Mouse (Mus musculus) hindbrain, embryonic 10.5 days (tissue): ENCODE results near the gene D630039A03Rik. TPM values are rescaled to one million over a fixed set of nuclear protein-coding genes. Genes with fewer than 3 reads are reported as not detected.
A peak's percentile ranks its signal among the peaks of the same experiment; 100 is the strongest.

Source experiments
- DNase-seq: peaks from one replicate; pipeline ENCODE4 v3.0.0-alpha.2; 2017; ENCODE audit warnings: low spot score
- H3K27ac ChIP-seq: fragments of 300-500 bp; sonication (generic); 2 replicates; pipeline ENCODE4 v1.5.1; 2016; ENCODE audit warnings: mild to moderate bottlenecking, moderate library complexity
- H3K27me3 ChIP-seq: fragments of 300-500 bp; sonication (generic); 2 replicates; pipeline ENCODE4 v1.6.1; 2016; ENCODE audit warnings: mild to moderate bottlenecking; ENCODE audit not compliant: poor library complexity, insufficient read depth, severe bottlenecking
- H3K36me3 ChIP-seq: fragments of 300-500 bp; sonication (generic); 2 replicates; pipeline ENCODE4 v1.6.1; 2016; ENCODE audit warnings: mild to moderate bottlenecking, moderate library complexity
- H3K4me1 ChIP-seq: fragments of 300-500 bp; sonication (generic); replicated peaks from 2 replicates; pipeline ENCODE4 v1.6.1; 2016; ENCODE audit warnings: mild to moderate bottlenecking
- H3K4me3 ChIP-seq: fragments of 300-500 bp; sonication (generic); 2 replicates; pipeline ENCODE4 v1.5.1; 2016; ENCODE audit warnings: mild to moderate bottlenecking, moderate library complexity
- H3K9me3 ChIP-seq: fragments of 300-500 bp; sonication (generic); 2 replicates; pipeline ENCODE4 v1.6.1; 2016; ENCODE audit warnings: mild to moderate bottlenecking, moderate library complexity
- WGBS: fragments of 180-500 bp; shearing (Covaris S2); methylation state at CpG from one replicate; pipeline ENCODE4 v1.1.7; 2016; 5-methylcytosine and 5-hydroxymethylcytosine counted together
- polyA plus RNA-seq: library from polyadenylated mRNA; unstranded; fragments of >200 nt; fragmentation: Nextera tagmentation; extraction: Ambion mirVana; gene quantifications from 2 replicates; pipeline ENCODE4 v1.2.1, GENCODE M21; 2016

D630039A03Rik gene
- polyA plus RNA-seq, 1 experiment from 2014 or later = 0.24 TPM

GRCm38 (mm10) chr4:57952416-57952815 is 36.3 kb upstream of the D630039A03Rik start:
- Histone ChIP-seq H3K27me3 (no peaks in the 10 kb centered on the region), H3K4me3 (no peak overlapping the region), H3K9me3 (peaks cover 13% of the 10 kb centered on the region), H3K4me1 (peaks cover 34% of the 10 kb centered on the region), H3K27ac (no peak overlapping the region), H3K36me3 (peaks cover 68% of the 10 kb centered on the region)
- 94% methylated on average over 3 of the region's 3 CpGs for WGBS
- DNase-seq = no peak

- DNase-seq = no peak
- 96% methylated on average over 6 of the region's 6 CpGs for WGBS
- Histone ChIP-seq H3K4me3 (no peak overlapping the region), H3K27ac (no peak overlapping the region), H3K9me3 (peaks cover 13% of the 10 kb centered on the region), H3K27me3 (no peaks in the 10 kb centered on the region), H3K36me3 (peaks cover 94% of the 10 kb centered on the region), H3K4me1 (peaks cover 16% of the 10 kb centered on the region)
Measured at GRCm38 (mm10) chr4:57949866-57950265, 33.8 kb upstream of the D630039A03Rik start.

- Histone ChIP-seq H3K4me3 (no peak overlapping the region), H3K27ac (no peak overlapping the region), H3K27me3 (no peaks in the 10 kb centered on the region), H3K9me3 (peaks cover 13% of the 10 kb centered on the region), H3K36me3 (peaks cover 100% of the 10 kb centered on the region), H3K4me1 (no peaks in the 10 kb centered on the region)
- WGBS = 98% methylated on average over 4 of the region's 4 CpGs
- DNase-seq = no peak
Measured at GRCm38 (mm10) chr4:57947476-57947875, 31.4 kb upstream of the D630039A03Rik start.

GRCm38 (mm10) chr4:57947036-57947435 is 30.9 kb upstream of the D630039A03Rik start:
- Histone ChIP-seq H3K4me1 (no peaks in the 10 kb centered on the region), H3K4me3 (no peak overlapping the region), H3K36me3 (peaks cover 100% of the 10 kb centered on the region), H3K27me3 (no peaks in the 10 kb centered on the region), H3K27ac (no peak overlapping the region), H3K9me3 (peaks cover 11% of the 10 kb centered on the region)
- DNase-seq = no peak
- WGBS = 86% methylated on average over 10 of the region's 10 CpGs

- Histone ChIP-seq H3K9me3 (no peaks in the 10 kb centered on the region), H3K36me3 (peaks cover 62% of the 10 kb centered on the region), H3K27ac (no peak overlapping the region), H3K4me1 (no peaks in the 10 kb centered on the region), H3K27me3 (no peaks in the 10 kb centered on the region), H3K4me3 (no peak overlapping the region)
- DNase-seq = no peak
- WGBS = 96% methylated on average over 2 of the region's 2 CpGs
Measured at GRCm38 (mm10) chr4:57942892-57943291, 26.8 kb upstream of the D630039A03Rik start.

- Histone ChIP-seq H3K36me3 (peaks cover 40% of the 10 kb centered on the region), H3K27ac (no peak overlapping the region), H3K27me3 (no peaks in the 10 kb centered on the region), H3K4me1 (0 out of 2 replicates have a peak, but pooled peaks cover 3% of the 10 kb centered on the region), H3K4me3 (no peak overlapping the region), H3K9me3 (no peaks in the 10 kb centered on the region)
- DNase-seq = no peak
- 93% methylated on average over 4 of the region's 4 CpGs for WGBS
Measured at GRCm38 (mm10) chr4:57940631-57941030, 24.5 kb upstream of the D630039A03Rik start.

GRCm38 (mm10) chr4:57937292-57937691 is 21.2 kb upstream of the D630039A03Rik start:
- no peak overlapping the region for H3K4me3 ChIP-seq
- no peak overlapping the region for H3K27ac ChIP-seq
- no peak for DNase-seq
- H3K9me3 ChIP-seq = peaks cover 7% of the 10 kb centered on the region; the same call in 1 of the 2 replicates
- whole genome bisulfite sequencing = 89% methylated on average over 6 of the region's 6 CpGs
- peaks cover 6% of the 10 kb centered on the region for H3K36me3 ChIP-seq
- H3K27me3 ChIP-seq = no peaks in the 10 kb centered on the region
- H3K4me1 ChIP-seq = 0 out of 2 replicates have a peak, but pooled peaks cover 3% of the 10 kb centered on the region

GRCm38 (mm10) chr4:57934181-57934580 is 18.1 kb upstream of the D630039A03Rik start:
- H3K9me3 ChIP-seq = peaks cover 8% of the 10 kb centered on the region; the same call in 1 of the 2 replicates
- H3K27me3 ChIP-seq = no peaks in the 10 kb centered on the region
- 78% methylated on average over 5 of the region's 5 CpGs for WGBS
- H3K4me3 ChIP-seq = no peak overlapping the region
- H3K36me3 ChIP-seq = no peaks in the 10 kb centered on the region
- no peak overlapping the region for H3K27ac ChIP-seq
- no peak for DNase-seq
- 0 out of 2 replicates have a peak, but pooled peaks cover 3% of the 10 kb centered on the region for H3K4me1 ChIP-seq

GRCm38 (mm10) chr4:57930559-57931170 is 14.6 kb upstream of the D630039A03Rik start:
- H3K9me3 ChIP-seq = peaks cover 8% of the 10 kb centered on the region; the same call in 1 of the 2 replicates
- WGBS = 82% methylated on average over 5 of the region's 5 CpGs
- no peaks in the 10 kb centered on the region for H3K27me3 ChIP-seq
- no peaks in the 10 kb centered on the region for H3K36me3 ChIP-seq
- no peak for DNase-seq
- no peaks in the 10 kb centered on the region for H3K4me1 ChIP-seq
- H3K27ac ChIP-seq = no peak overlapping the region
- no peak overlapping the region for H3K4me3 ChIP-seq

- 28% methylated on average over 3 of the region's 3 CpGs for WGBS
- H3K9me3 ChIP-seq = peaks cover 5% of the 10 kb centered on the region; the same call in 1 of the 2 replicates
- DNase-seq = no peak
- H3K27ac ChIP-seq = no peak overlapping the region
- H3K4me3 ChIP-seq = no peak overlapping the region
- H3K36me3 ChIP-seq = no peaks in the 10 kb centered on the region
- H3K27me3 ChIP-seq = no peaks in the 10 kb centered on the region
- H3K4me1 ChIP-seq = peaks cover under 1% of the 10 kb centered on the region
Measured at GRCm38 (mm10) chr4:57927464-57928205, 11.5 kb upstream of the D630039A03Rik start.

- H3K27ac ChIP-seq = no peak overlapping the region
- no peak for DNase-seq
- 80% methylated on average over 6 of the region's 6 CpGs for WGBS
- no peak overlapping the region for H3K4me3 ChIP-seq
- no peaks in the 10 kb centered on the region for H3K36me3 ChIP-seq
- H3K27me3 ChIP-seq = no peaks in the 10 kb centered on the region
- peaks cover 23% of the 10 kb centered on the region for H3K4me1 ChIP-seq
- no peaks in the 10 kb centered on the region for H3K9me3 ChIP-seq
Measured at GRCm38 (mm10) chr4:57924556-57925071, 8.5 kb upstream of the D630039A03Rik start.

- no peak overlapping the region for H3K4me3 ChIP-seq
- H3K9me3 ChIP-seq = no peaks in the 10 kb centered on the region
- peak; percentile 24 for DNase-seq
- no peaks in the 10 kb centered on the region for H3K36me3 ChIP-seq
- H3K27ac ChIP-seq = 0 out of 2 replicates have a peak overlapping the region, but pooled peaks have one; percentile 18
- peaks cover 6% of the 10 kb centered on the region for H3K27me3 ChIP-seq
- WGBS = 34% methylated on average over 5 of the region's 5 CpGs
- H3K4me1 ChIP-seq = peaks cover 26% of the 10 kb centered on the region
Measured at GRCm38 (mm10) chr4:57922171-57922570, 6.1 kb upstream of the D630039A03Rik start.

GRCm38 (mm10) chr4:57920522-57920921 is 4.4 kb upstream of the D630039A03Rik start:
- Histone ChIP-seq H3K36me3 (no peaks in the 10 kb centered on the region), H3K9me3 (no peaks in the 10 kb centered on the region), H3K27ac (no peak overlapping the region), H3K4me1 (peaks cover 36% of the 10 kb centered on the region), H3K4me3 (no peak overlapping the region), H3K27me3 (peaks cover 19% of the 10 kb centered on the region)
- WGBS = 51% methylated on average over 1 of the region's 1 CpGs
- DNase-seq = no peak
